Mouse (Mus musculus) cerebral cortex, adult 2 months (tissue): ENCODE results near the gene Gm20683.

Experiments used
- WGBS: fragments of 180-500 bp; shearing (Covaris S2); methylation state at CpG from one replicate; pipeline ENCODE4 v1.1.7; 2018; 5-methylcytosine and 5-hydroxymethylcytosine counted together

Gene Gm20683

DNA sequence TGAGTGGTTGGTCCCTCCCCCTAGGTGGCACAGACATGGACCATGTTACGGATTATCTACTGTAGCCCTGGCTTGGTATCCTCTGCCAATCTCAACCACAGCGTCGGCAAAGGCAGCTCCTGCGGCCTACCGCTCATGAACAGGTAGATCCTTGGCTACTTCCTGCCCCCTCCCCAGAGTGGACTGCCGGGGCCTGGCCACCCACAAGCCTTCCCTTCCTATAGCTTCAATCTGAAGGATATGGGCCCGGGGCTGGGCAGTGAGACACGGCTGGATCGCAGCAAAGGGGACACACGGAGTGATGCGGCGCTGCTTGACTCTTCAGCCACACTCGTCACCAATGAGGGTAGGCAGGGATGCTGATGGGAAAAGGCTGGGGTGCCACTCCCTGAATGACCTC, 14.6 kb downstream of the Gm20683 start:
- WGBS = 97% methylated on average over 13 of the region's 13 CpGs

- 93% methylated on average over 27 of the region's 27 CpGs for WGBS
Measured at GRCm38 (mm10) chr17:25825984-25826570, 15.5 kb downstream of the Gm20683 start.

GRCm38 (mm10) chr17:25825311-25825710, 16.3 kb downstream of the Gm20683 start:
- 88% methylated on average over 6 of the region's 6 CpGs for WGBS

- WGBS = 70% methylated on average over 16 of the region's 17 CpGs
Measured at GRCm38 (mm10) chr17:25824362-25825142, 17.0 kb downstream of the Gm20683 start.

DNA sequence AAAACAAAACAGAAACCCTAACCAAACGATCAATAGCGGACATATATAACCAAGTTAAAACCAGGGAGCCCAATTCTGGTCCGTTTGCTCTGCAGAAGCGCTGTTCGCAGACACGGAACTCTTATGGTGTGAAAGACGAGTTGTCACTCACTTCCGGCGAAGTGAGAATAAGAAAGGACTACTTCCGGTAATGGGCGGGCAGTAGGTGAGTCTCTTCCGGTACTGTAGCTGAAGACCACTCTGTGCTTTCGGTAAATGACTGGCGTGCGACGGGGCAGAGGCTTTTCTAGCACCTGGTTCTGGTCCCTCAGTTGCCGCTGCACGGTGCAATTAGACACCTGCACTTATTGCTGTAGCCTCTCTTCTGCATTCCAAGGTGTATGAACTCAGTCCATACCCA, 18.1 kb downstream of the Gm20683 start, which contains the start of gene Wdr24:
Gene Wdr24 (plus strand): TSS at position 176 of the 400 bp plus-strand sequence.
- under 1% methylated on average over 18 of the region's 18 CpGs for WGBS

DNA sequence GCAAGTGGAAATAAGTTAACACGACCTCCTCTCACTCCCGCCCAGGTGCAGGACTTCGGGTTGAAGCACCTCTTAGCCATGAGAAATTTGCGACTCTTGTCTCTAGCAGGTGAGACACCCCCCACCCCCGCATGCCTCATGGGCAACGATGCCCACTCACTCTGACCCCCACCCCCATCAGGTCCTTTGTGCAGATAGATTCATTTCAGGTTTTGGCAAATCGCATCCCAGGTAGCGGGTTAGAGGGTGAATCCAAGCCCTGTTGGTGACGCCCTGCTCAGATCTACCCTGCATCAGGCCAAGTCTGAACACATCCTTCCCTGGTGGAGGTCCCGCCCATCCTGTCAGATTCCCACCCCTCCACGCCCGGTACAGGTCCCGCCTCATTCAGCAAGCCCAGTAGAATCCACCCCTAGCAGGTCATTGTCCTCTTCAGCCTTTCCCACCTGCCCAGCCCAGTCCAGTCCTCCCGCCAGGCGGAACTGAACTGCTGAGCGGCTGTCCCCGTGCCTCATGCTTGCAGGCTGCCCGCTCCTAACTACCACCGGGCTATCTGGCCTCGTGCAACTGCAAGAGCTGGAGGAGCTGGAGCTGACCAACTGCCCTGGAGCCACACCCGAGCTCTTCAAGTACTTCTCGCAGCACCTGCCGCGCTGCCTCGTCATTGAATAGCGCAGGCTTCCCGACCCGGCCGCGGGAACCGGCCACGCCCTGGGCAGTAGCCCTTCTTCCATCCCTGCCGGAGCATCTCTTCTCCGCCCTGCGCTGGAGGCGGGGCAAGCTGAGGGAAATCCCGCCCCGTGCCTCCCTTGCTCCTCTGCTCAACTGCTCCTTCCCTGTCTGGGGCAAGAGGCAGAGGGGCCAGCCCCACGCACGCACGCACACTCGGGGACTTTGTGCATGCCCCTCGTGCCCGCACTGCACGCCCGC, 22.4 kb downstream of the Gm20683 start:
- 19% methylated on average over 46 of the region's 46 CpGs for WGBS

DNA sequence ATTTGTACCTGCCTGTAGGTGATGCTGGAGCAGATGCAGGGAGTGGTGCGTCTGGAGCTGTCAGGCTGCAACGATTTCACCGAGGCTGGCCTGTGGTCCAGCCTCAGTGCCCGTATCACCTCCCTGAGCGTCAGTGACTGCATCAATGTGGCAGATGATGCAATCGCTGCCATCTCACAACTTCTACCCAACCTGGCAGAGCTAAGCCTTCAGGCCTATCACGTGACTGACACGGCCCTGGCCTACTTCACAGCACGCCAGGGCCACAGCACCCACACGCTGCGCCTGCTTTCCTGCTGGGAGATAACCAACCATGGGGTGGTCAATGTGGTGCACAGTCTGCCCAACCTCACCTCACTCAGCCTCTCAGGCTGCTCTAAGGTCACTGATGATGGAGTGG, 23.9 kb downstream of the Gm20683 start:
- 66% methylated on average over 11 of the region's 11 CpGs for WGBS

DNA sequence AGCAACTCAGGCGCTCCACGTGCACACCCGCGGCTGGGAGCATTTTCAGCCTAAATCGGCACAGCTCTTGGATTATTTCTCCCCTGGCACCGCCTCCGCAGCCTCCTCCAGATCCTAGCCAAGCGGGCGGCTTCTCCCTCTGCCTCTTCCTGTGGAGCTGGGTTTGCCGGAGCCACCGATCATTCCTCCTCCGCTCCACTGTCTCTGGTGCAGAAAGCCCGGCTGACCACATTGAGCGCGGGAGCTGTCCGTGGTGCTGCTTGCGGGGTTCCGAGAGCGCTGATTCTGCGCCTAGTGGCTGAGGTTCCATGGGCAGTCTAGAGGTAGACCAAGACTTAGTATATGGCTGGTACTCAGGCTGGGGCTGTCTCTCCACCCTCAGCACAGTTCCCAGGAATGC, 28.1 kb downstream of the Gm20683 start:
- under 1% methylated on average over 20 of the region's 20 CpGs for WGBS

DNA sequence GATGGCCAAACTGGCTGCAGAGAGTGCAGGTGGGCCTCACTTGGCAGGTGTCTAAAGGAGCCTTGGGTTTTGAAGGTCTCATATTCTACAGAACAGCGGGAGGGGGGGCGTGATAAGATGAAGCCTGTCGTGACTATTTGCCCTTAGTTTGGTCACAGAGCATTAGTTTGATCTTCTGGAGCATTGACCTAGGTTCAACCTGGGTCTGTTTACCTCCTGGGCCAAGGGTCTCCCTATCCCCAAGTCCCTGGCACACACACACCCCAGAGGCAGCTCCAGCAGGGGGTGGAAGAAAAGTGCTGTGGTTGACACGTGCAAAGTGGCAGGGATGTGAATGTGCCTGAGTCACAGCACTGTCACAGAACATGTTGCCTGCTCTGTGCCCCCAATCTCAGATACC, 30.7 kb downstream of the Gm20683 start:
- 40% methylated on average over 4 of the region's 4 CpGs for WGBS

GRCm38 (mm10) chr17:25809606-25810340, 31.8 kb downstream of the Gm20683 start:
- 10% methylated on average over 25 of the region's 25 CpGs for WGBS

DNA sequence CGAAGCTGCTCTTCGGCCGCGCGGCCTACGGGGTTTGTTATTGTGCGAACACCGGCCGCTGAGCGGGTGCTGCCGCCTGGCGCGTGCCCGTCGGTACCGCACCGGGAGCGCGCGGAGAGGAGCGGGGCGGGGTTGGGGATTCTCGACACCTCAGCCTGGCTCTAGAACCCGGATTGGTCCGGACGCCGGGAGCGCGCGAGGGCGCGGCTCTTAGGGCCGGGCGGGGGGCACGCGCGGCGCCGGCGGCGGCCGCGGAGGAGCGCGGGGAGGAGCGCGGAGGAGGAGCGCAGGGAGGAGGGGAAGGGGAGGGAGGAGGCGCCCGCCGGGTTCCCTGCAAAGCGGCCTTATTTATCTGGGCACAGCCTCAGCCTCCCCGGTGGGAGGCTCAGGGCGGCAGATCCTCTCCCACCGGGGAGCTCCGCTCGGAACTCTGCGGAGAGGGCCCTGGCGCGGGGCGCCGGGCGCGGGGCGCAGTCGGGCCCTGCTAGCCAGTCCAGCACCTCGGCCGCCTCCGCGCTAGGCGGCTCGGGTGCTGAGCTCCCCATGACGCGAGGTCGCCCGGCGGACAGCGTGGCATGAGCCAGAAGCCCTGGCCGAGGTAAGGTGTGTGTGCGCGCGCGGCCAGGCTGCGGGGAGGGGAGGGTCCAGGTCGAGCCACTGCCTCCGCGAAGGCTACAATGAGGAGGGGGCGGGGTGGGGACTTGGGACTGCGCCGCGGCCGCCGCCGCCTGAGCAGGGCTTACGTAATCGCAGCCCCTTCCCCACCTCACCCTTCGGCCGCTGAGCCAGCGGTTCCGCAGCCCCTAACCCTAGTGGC, 32.6 kb downstream of the Gm20683 start, which contains the start of gene Fbxl16:
Gene Fbxl16 (plus strand): TSS at position 297 of the 817 bp plus-strand sequence.
- WGBS = under 1% methylated on average over 98 of the region's 100 CpGs

- 34% methylated on average over 5 of the region's 5 CpGs for WGBS
Measured at GRCm38 (mm10) chr17:25808028-25808427, 33.5 kb downstream of the Gm20683 start.

GRCm38 (mm10) chr17:25807452-25807851, 34.1 kb downstream of the Gm20683 start:
- WGBS = 21% methylated on average over 2 of the region's 2 CpGs

GRCm38 (mm10) chr17:25806507-25806906, 35.1 kb downstream of the Gm20683 start:
- 92% methylated on average over 4 of the region's 4 CpGs for WGBS

GRCm38 (mm10) chr17:25802825-25803517, 38.6 kb downstream of the Gm20683 start:
- WGBS = 7% methylated on average over 10 of the region's 10 CpGs

- 8% methylated on average over 6 of the region's 6 CpGs for WGBS
Measured at GRCm38 (mm10) chr17:25801029-25801428, 40.5 kb downstream of the Gm20683 start.

GRCm38 (mm10) chr17:25796951-25797369, 44.6 kb downstream of the Gm20683 start, which contains the start of gene Metrn:
Gene Metrn (minus strand): TSS chr17:25797136.
- WGBS = under 1% methylated on average over 35 of the region's 35 CpGs

DNA sequence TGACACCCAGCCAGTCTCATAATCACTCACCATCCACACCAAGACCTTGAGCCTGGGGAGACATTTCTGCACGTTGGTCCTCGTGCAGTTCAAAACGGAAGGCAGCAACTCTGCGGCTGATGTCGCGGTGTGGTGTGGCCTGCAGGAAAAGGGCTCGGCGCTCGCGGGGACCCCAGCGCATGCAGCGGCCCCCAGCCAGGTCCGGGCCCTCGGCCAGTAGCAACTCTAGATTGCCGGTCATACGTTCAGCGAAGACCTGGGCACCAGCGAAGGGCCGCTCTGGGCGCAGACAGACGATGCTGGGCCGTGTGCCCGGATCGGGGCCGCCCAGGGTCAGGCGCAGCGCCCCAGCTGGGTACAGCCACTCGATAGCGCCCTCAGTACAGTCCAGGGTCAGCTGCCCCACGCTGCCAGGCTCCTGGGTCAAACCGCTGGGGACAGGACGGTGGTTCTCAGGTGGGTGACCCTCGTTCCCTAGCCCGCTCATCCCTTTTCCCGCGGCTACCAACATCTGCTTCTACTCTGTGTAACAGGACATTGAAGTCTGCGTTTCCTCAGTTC, 45.3 kb downstream of the Gm20683 start:
- WGBS = 22% methylated on average over 37 of the region's 37 CpGs

GRCm38 (mm10) chr17:25795609-25796092, 45.9 kb downstream of the Gm20683 start, which contains the start of gene AC134908.4:
Gene AC134908.4 (minus strand): TSS chr17:25795659.
- 54% methylated on average over 6 of the region's 6 CpGs for WGBS
